In genomic region chr3:37311897-37312369, GRCm38 (mm10) we compare ENCODE assay signal across 8 mouse cellular contexts. TPM values are rescaled to one million over a fixed set of nuclear protein-coding genes. Genes with fewer than 3 reads are reported as not detected.
DNase-seq lines count a peak whose midpoint lies in the region; ATAC-seq and TF ChIP-seq lines count a peak whose summit lies in the region.

No protein-coding gene starts in this region.

- H3K4me2 ChIP-seq in heart, embryonic 12.5 days, result peak overlapping the region; percentile 93
- H3K4me2 ChIP-seq in limb, embryonic 13.5 days (replicated peaks), result peak overlapping the region; percentile 70

- no peaks in the 10 kb centered on the region; the same call in 1 of the 2 replicates for H3K9me3 ChIP-seq in heart, embryonic 12.5 days (replicated peaks)
- no peaks in the 10 kb centered on the region for H3K9me3 ChIP-seq in limb, embryonic 13.5 days

- peak; percentile 52; the same call in 1 of the 2 replicates for ATAC-seq in heart, embryonic 12.5 days (ENCODE audit: insufficient number of reproducible peaks, low FRiP score)
- ATAC-seq in CD4-positive, CD25-positive, alpha-beta regulatory T cell, adult 4 months, result peak; percentile 17
- peak; percentile 44 for ATAC-seq in erythroblast, adult 5-6 weeks (replicated peaks; ENCODE audit: low FRiP score, poor library complexity, severe bottlenecking)
- no peak for ATAC-seq in limb, embryonic 13.5 days (ENCODE audit: low FRiP score, low read depth)

- no peaks in the 10 kb centered on the region for H3K27me3 ChIP-seq in heart, embryonic 12.5 days (replicated peaks)
- no peaks in the 10 kb centered on the region for H3K27me3 ChIP-seq in limb, embryonic 13.5 days

- WGBS in heart, embryonic 12.5 days, result 2% methylated on average over 10 of the region's 10 CpGs
- 2% methylated on average over 10 of the region's 10 CpGs for WGBS in limb, embryonic 13.5 days
- WGBS in olfactory bulb, adult 2 months, result 3% methylated on average over 10 of the region's 10 CpGs

- no peak for TF ChIP-seq POLR2A in olfactory bulb, adult 2 months (IDR thresholded peaks at IDR 0.05; ENCODE audit: insufficient read depth, low read depth, low read length)

- no peaks in the 10 kb centered on the region for H3K36me3 ChIP-seq in heart, embryonic 12.5 days
- no peaks in the 10 kb centered on the region for H3K36me3 ChIP-seq in limb, embryonic 13.5 days

- H3K4me1 ChIP-seq in heart, embryonic 12.5 days (replicated peaks), result peaks cover 9% of the 10 kb centered on the region; the same call in 1 of the 2 replicates
- H3K4me1 ChIP-seq in limb, embryonic 13.5 days, result peaks cover 10% of the 10 kb centered on the region
- no peaks in the 10 kb centered on the region; the same call in 1 of the 2 replicates for H3K4me1 ChIP-seq in olfactory bulb, adult 2 months (ENCODE audit: control insufficient read depth, insufficient read depth, low read length)

- no peak overlapping the region for H3K27ac ChIP-seq in heart, embryonic 12.5 days (ENCODE audit: poor library complexity, severe bottlenecking)
- no peak overlapping the region for H3K27ac ChIP-seq in limb, embryonic 13.5 days
- H3K27ac ChIP-seq in olfactory bulb, adult 2 months (ENCODE audit: insufficient read depth, low read depth, low read length), result peak overlapping the region; percentile 38

- peak overlapping the region; percentile 92 for H3K9ac ChIP-seq in heart, embryonic 12.5 days
- H3K9ac ChIP-seq in limb, embryonic 13.5 days, result peak overlapping the region; percentile 83

- DNase-seq in heart, adult 18-20 months, result no peak
- DNase-seq in right cerebral cortex, adult 2 months (ENCODE audit: low spot score in 2 of 2), result no peak
- DNase-seq in cerebellum, adult 11 months, result no peak

- peak overlapping the region; percentile 90 for H3K4me3 ChIP-seq in heart, embryonic 12.5 days
- peak overlapping the region; percentile 74 for H3K4me3 ChIP-seq in limb, embryonic 13.5 days
- H3K4me3 ChIP-seq in olfactory bulb, adult 2 months (ENCODE audit: insufficient read depth, low read depth, low read length), result peak overlapping the region; percentile 62

- no peak for TF ChIP-seq CTCF in olfactory bulb, adult 2 months (IDR thresholded peaks at IDR 0.05; ENCODE audit: insufficient read depth, low read depth, low read length)

RNA-seq across cellular contexts. Expression of gene Bbs12, which starts 0.4 kb away (rescaled TPM):
- polyA plus RNA-seq in heart, embryonic 12.5 days (2016; fragmentation: Nextera tagmentation; extraction: Ambion mirVana), result 3.9 and 5.4 TPM in 2 replicates
- 1 to 10 TPM in 1 of 2 experiments, under 1 TPM in 1; 0.77 to 1.2 TPM for total RNA-seq in heart, adult 18-20 months (2021)
- polyA plus RNA-seq in CD4-positive, CD25-positive, alpha-beta regulatory T cell, adult 4 months (2017; shearing (Covaris generic)), result 1 to 10 TPM; 4.6 to 9.5 TPM
- 0.77 TPM in 1 of 2 replicates, not detected in the other for total RNA-seq in erythroblast, adult 5-6 weeks (2015; ENCODE audit: low replicate concordance)
- total RNA-seq in erythroblast, adult 5-6 weeks (2017; ENCODE audit: low replicate concordance), result 0.56 and 0.68 TPM in 2 replicates
- 8.7 and 9.5 TPM in 2 replicates for polyA plus RNA-seq in limb, embryonic 13.5 days (2015; fragmentation: Nextera tagmentation; extraction: Ambion mirVana)
- polyA plus RNA-seq in olfactory bulb, adult 2 months (2012; ENCODE audit: insufficient read depth, insufficient read length, low replicate concordance, missing spikeins), result not detected in 2 replicates

RNA-seq across cellular contexts. Expression of gene Cetn4, which starts 0.6 kb away (rescaled TPM):
- 0.95 and 2.1 TPM in 2 replicates for polyA plus RNA-seq in heart, embryonic 12.5 days (2016; fragmentation: Nextera tagmentation; extraction: Ambion mirVana)
- under 1 TPM; 0.37 to 0.95 TPM for total RNA-seq in heart, adult 18-20 months (2021)
- polyA plus RNA-seq in CD4-positive, CD25-positive, alpha-beta regulatory T cell, adult 4 months (2017; shearing (Covaris generic)), result under 1 TPM; 0.46 to 0.62 TPM
- total RNA-seq in erythroblast, adult 5-6 weeks (2015; ENCODE audit: low replicate concordance), result 1.3 TPM in 1 of 2 replicates, not detected in the other
- 0.98 and 3.8 TPM in 2 replicates for total RNA-seq in erythroblast, adult 5-6 weeks (2017; ENCODE audit: low replicate concordance)
- polyA plus RNA-seq in limb, embryonic 13.5 days (2015; fragmentation: Nextera tagmentation; extraction: Ambion mirVana), result 3.2 and 4.0 TPM in 2 replicates
- polyA plus RNA-seq in olfactory bulb, adult 2 months (2012; ENCODE audit: insufficient read depth, insufficient read length, low replicate concordance, missing spikeins), result not detected in 2 replicates

RNA-seq across cellular contexts. Expression of gene Fgf2, which starts 36.2 kb away (rescaled TPM):
- 2.3 and 3.1 TPM in 2 replicates for polyA plus RNA-seq in heart, embryonic 12.5 days (2016; fragmentation: Nextera tagmentation; extraction: Ambion mirVana)
- 10 to 100 TPM in 1 of 2 experiments, 1 to 10 TPM in 1; 5.3 to 12.0 TPM for total RNA-seq in heart, adult 18-20 months (2021)
- 1 to 10 TPM; 2.2 to 2.3 TPM for polyA plus RNA-seq in CD4-positive, CD25-positive, alpha-beta regulatory T cell, adult 4 months (2017; shearing (Covaris generic))
- not detected in 2 replicates for total RNA-seq in erythroblast, adult 5-6 weeks (2015; ENCODE audit: low replicate concordance)
- not detected in 2 replicates for total RNA-seq in erythroblast, adult 5-6 weeks (2017; ENCODE audit: low replicate concordance)
- 3.9 and 4.7 TPM in 2 replicates for polyA plus RNA-seq in limb, embryonic 13.5 days (2015; fragmentation: Nextera tagmentation; extraction: Ambion mirVana)
- not detected in 2 replicates for polyA plus RNA-seq in olfactory bulb, adult 2 months (2012; ENCODE audit: insufficient read depth, insufficient read length, low replicate concordance, missing spikeins)
